Mouse (Mus musculus) heart, postnatal 10 days (tissue): ENCODE results near the gene Prr18. TPM values are rescaled to one million over a fixed set of nuclear protein-coding genes. Genes with fewer than 3 reads are reported as not detected.
A peak's percentile ranks its signal among the peaks of the same experiment; 100 is the strongest.

ENCODE experiments used
- DNase-seq, 2 experiments: peaks; one replicate each; pipeline ENCODE4 v3.0.0; 2021
- intact Hi-C: fragments of 180-260 bp; cut with DNase I; formaldehyde crosslinking; loops from one replicate; pipeline ENCODE4 v1.15.1; 2025
- total RNA-seq, 2 experiments: library from RNA; stranded (reverse); gene quantifications; 2 replicates each; pipeline ENCODE4 v1.2.3; 2021

Gene Prr18
- total RNA-seq, 2 experiments from 2014 or later: 0.10 to 0.31 TPM

GRCm38 (mm10) chr17:8385441-8385840, 48.2 kb downstream of the Prr18 start:
- DNase-seq: no peak
- intact Hi-C loops: loop anchor here (5.0 kb wide), 1 partner anchor 57 kb away; no protein-coding TSS in a partner anchor

DNA sequence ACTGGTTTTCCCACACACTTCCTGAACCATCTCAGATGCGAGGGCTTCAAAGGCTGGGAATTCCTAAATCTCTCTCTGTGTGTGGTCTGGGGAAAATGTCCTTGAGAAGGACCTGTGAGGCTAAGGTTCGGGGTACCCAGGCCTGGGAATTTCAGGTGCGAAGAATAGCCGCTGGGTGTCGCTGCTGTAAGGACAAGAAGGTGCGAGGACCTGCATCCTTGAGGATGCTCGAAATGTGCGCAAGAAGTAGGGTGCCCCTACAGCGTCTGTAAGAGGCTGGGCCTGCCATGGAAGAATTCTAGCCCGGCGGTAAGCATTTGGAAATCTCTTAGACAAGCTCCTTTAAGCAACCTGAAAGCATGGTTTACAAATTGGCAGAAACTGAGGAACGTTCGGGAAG, 51.2 kb downstream of the Prr18 start:
- intact Hi-C loops: loop anchor here (5.0 kb wide), 1 partner anchor 54 kb away; no protein-coding TSS in a partner anchor
- DNase-seq: peak; percentile 10 to 40

DNA sequence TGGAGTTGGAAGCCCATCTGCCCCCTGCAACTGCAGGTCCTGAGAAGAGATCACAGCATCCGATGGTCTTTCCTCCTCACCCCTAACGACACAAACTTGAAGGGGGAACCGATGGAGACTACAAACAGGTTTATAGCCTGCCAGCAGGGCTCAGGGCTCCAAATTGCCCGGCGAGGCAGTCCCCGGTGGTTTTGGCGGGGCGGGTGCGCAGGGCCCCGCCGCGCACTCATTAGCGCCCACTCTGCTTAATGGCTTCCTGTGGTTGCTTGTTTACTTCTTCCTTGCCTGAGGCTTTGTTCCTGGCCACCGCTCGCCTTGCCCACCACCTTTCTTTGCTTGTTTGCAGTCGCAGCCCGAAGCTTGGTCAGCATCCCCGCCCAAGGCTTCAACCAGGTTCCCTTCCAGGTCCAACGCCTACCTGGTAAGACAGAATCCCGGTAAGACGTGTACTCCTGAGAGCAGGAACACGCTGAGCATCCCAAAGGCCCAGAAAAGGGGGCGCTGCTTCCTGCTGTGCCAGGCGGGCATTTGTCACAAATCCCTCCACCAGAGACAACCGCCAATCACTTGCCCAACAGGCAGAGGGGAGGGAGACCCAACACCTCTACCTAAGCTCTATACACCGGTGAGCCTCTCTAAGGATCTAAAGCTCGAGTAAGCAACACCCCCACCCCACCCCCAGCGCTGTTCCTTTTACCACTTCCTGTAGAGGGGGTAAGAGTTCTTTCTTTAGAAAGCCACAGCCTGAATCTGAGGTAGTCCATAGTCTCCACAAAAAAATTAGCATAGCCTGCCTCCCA, 51.9 kb downstream of the Prr18 start:
- DNase-seq: no peak
- intact Hi-C loops: loop anchor here (5.0 kb wide), 1 partner anchor 53 kb away; no protein-coding TSS in a partner anchor

DNA sequence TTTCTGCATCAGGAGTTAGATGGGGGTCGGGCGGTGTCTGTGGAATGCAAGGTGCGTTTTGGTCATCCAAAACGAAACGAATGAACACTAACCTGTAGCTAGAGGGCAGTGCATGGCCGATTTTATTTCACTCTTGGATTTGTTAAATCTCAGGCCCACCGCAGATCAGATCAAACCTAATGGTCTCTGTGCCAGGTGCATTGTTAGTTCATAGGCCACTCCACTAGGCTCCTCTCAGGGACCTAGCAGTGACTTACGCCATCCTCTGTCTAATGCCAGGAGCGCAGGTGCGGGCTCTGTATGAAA, 52.5 kb downstream of the Prr18 start:
- intact Hi-C loops: loop anchor here (2.0 to 5.0 kb wide), 2 partner anchors 53 to 71 kb away; no protein-coding TSS in a partner anchor

DNA sequence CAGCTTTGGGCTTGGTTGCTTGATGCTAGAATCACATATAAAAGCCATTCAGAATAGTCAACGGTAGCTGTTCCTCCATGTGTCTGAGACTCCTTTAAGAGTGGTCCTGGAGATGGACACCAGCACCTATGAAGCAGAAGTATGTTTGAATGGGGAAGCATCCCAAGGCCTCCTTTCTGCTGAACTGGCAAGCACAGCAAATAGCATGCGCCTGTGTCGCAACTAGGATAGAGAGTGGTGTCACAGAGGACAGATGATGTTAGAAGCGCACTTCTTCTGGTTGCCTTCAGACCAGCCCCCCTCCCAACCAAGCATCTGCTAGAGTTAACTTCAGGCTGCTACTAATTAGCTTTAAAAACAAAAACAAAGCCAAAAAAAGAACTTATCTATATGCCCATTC, 53.2 kb downstream of the Prr18 start:
- no peak for DNase-seq
- intact Hi-C loops: loop anchor here (2.0 kb wide), 1 partner anchor 70 kb away; no protein-coding TSS in a partner anchor

More for the DNA sequence above, 52.5 kb downstream of the Prr18 start:
- no peak for DNase-seq

Other genes with a start within 250 kb of the Prr18 start
- not detected for gene Gm49673, start 189.7 kb upstream of the Prr18 start, total RNA-seq
- 10 to 100 TPM; 23.4 to 27.6 TPM for gene Rnaset2a, start 189.4 kb upstream of the Prr18 start, total RNA-seq
- gene Fgfr1op, start 172.0 kb upstream of the Prr18 start, total RNA-seq: 10 to 100 TPM; 14.6 to 15.6 TPM
- not detected for gene Ccr6, start 101.4 kb upstream of the Prr18 start, total RNA-seq
- 100 to 1,000 TPM; 352 to 392 TPM for gene Mpc1, start 54.6 kb upstream of the Prr18 start, total RNA-seq
- 10 to 100 TPM; 22.8 to 29.7 TPM for gene Sft2d1, start 26.4 kb upstream of the Prr18 start, total RNA-seq
- gene T2, start 18.5 kb downstream of the Prr18 start, total RNA-seq: under 1 TPM; 0.84 TPM
- gene T, start 97.0 kb downstream of the Prr18 start, total RNA-seq: not detected
- 1 to 10 TPM; 5.0 to 7.7 TPM for gene Pde10a, start 187.9 kb downstream of the Prr18 start, total RNA-seq
- not detected for gene Gm17087, start 229.5 kb downstream of the Prr18 start, total RNA-seq